Mouse (Mus musculus) heart, adult 2 months (tissue): ENCODE measurements at regions not wholly inside any gene's neighbourhood (a gene's known extent, or its start where the extent isn't known, plus 50 kb on each side); places are given as distances from the start of the nearest gene placed in this dataset.

Source experiments
- DNase-seq, 2 experiments: peaks; one replicate each; pipeline ENCODE4 v3.0.0; 2021
- H3K27ac ChIP-seq: fragments of 200-600 bp; 2 replicates; pipeline ENCODE4 v1.8.1; 2022
- H3K27me3 ChIP-seq: fragments of 200-500 bp; 2 replicates; pipeline ENCODE4 v1.6.1; 2012; ENCODE audit warnings: mild to moderate bottlenecking, low read length, inconsistent platforms, mixed read lengths; ENCODE audit not compliant: control insufficient read depth, insufficient read depth
- H3K36me3 ChIP-seq: fragments of 200-500 bp; 2 replicates; pipeline ENCODE4 v1.6.1; 2012; ENCODE audit warnings: low read length, inconsistent platforms; ENCODE audit not compliant: control insufficient read depth, insufficient read depth
- H3K4me1 ChIP-seq: fragments of 200-500 bp; 2 replicates; pipeline ENCODE4 v1.6.1; 2011; ENCODE audit warnings: low read length; ENCODE audit not compliant: control insufficient read depth, insufficient read depth
- H3K4me3 ChIP-seq: fragments of 200-600 bp; 2 replicates; pipeline ENCODE4 v1.8.1; 2022
- H3K79me2 ChIP-seq: fragments of 200-500 bp; replicated peaks from 2 replicates; pipeline ENCODE4 v1.6.1; 2012; ENCODE audit warnings: mild to moderate bottlenecking, inconsistent platforms, low read length, moderate library complexity, mixed read lengths; ENCODE audit not compliant: control insufficient read depth, insufficient read depth
- H3K9ac ChIP-seq: fragments of 200-500 bp; 2 replicates; pipeline ENCODE4 v1.6.1; 2012; ENCODE audit warnings: low read depth, mild to moderate bottlenecking, control low read depth, inconsistent platforms, low read length, mixed read lengths
- CTCF ChIP-seq: fragments of 200-600 bp; IDR thresholded peaks from 2 replicates; pipeline ENCODE4 v1.8.1; 2022; ENCODE audit warnings: antibody characterized with exemption, mild to moderate bottlenecking, moderate library complexity
- EP300 ChIP-seq: fragments of 200-500 bp; IDR thresholded peaks from 2 replicates; pipeline ENCODE4 v1.6.1; 2011; ENCODE audit warnings: low read depth, low read length, control low read depth; ENCODE audit not compliant: insufficient read depth
- POLR2A ChIP-seq: fragments of 200-500 bp; IDR thresholded peaks from 2 replicates; pipeline ENCODE4 v1.6.1; 2011; ENCODE audit warnings: mild to moderate bottlenecking, low read depth, low read length, control low read depth; ENCODE audit not compliant: insufficient read depth
- WGBS: fragments of 180-500 bp; shearing (Covaris S2); methylation state at CpG from one replicate; pipeline ENCODE4 v1.1.7; 2018; 5-methylcytosine and 5-hydroxymethylcytosine counted together
- intact Hi-C: fragments of 180-260 bp; cut with DNase I; formaldehyde crosslinking; loops from one replicate; pipeline ENCODE4 v1.15.1; 2025

DNA sequence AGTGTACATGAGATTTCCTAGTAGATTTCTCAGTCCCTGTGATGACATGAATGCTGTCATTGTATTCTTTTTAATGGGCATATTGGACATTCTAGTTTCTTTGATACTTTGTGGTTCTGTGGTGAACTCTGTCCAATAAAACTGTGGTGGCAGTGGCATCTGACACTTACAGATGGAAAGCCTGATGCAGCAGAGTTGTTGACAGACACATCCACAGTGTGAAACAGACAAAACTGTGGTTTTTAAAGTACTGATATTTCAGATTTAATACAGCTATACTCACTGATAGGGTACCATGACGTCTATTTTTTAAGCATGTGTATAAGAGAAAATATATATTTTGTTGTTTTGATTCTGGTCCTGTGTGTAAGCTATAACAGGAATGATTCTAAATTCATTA, 818.0 kb downstream of the Trim52 start:
- Histone ChIP-seq H3K4me1 (no peaks in the 10 kb centered on the region), H3K79me2 (no peaks in the 10 kb centered on the region), H3K4me3 (no peak overlapping the region), H3K36me3 (no peaks in the 10 kb centered on the region), H3K27ac (no peak overlapping the region), H3K27me3 (no peaks in the 10 kb centered on the region), H3K9ac (no peak overlapping the region)
- no peak for TF ChIP-seq EP300
- no peak for TF ChIP-seq POLR2A
- no peak for TF ChIP-seq CTCF
- no peak for DNase-seq
- 57% methylated on average over 1 of the region's 1 CpGs for WGBS
- intact Hi-C loops: no loop called here

GRCm38 (mm10) chr14:106924443-106924842, 818.4 kb downstream of the Trim52 start:
- intact Hi-C loops: no loop called here
- TF ChIP-seq EP300 (no peak), CTCF (no peak), POLR2A (no peak)
- Histone ChIP-seq H3K27ac (no peak overlapping the region), H3K79me2 (no peaks in the 10 kb centered on the region), H3K4me3 (no peak overlapping the region), H3K36me3 (no peaks in the 10 kb centered on the region), H3K4me1 (no peaks in the 10 kb centered on the region), H3K9ac (no peak overlapping the region), H3K27me3 (no peaks in the 10 kb centered on the region)
- DNase-seq: no peak
- WGBS: 73% methylated on average over 3 of the region's 3 CpGs

DNA sequence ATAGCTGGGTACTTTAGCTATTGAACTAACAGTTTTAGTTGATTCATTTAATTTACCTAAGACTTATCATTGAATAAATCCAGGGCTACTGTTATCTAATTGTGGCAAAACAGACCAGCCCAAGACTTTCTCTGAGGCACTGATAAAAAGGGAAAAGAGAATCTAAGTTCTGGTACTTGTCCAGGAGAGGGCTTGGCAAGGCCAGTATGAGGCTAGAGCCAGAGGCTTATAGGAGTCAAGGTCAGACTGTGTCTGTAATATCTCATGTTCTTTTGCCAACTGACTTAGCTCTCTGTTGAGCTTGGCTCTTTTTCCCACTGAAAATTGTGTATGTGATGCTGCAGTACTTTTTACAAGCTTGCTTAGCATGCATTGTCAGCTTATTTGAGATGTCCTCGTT, 839.3 kb downstream of the Trim52 start:
- 52% methylated on average over 1 of the region's 1 CpGs for WGBS
- Histone ChIP-seq H3K4me1 (no peaks in the 10 kb centered on the region), H3K79me2 (no peaks in the 10 kb centered on the region), H3K27ac (no peak overlapping the region), H3K4me3 (no peak overlapping the region), H3K9ac (no peak overlapping the region), H3K36me3 (no peaks in the 10 kb centered on the region), H3K27me3 (no peaks in the 10 kb centered on the region)
- TF ChIP-seq CTCF (peak; percentile 23), EP300 (no peak)
- intact Hi-C loops: no loop called here
- peak in 1 of 2 experiments; percentile 3 for DNase-seq

- intact Hi-C loops: no loop called here
- TF ChIP-seq POLR2A: no peak
- no peak for TF ChIP-seq EP300
- no peak for TF ChIP-seq CTCF
- no peaks in the 10 kb centered on the region for H3K27me3 ChIP-seq
- H3K4me3 ChIP-seq: no peak overlapping the region
- no peak overlapping the region for H3K9ac ChIP-seq
- H3K79me2 ChIP-seq: no peaks in the 10 kb centered on the region
- WGBS: 30% methylated on average over 1 of the region's 1 CpGs
- no peak for DNase-seq
- no peaks in the 10 kb centered on the region for H3K4me1 ChIP-seq
- no peaks in the 10 kb centered on the region for H3K36me3 ChIP-seq
- H3K27ac ChIP-seq: no peak overlapping the region
Measured at GRCm38 (mm10) chr14:106977958-106978357, 872.0 kb downstream of the Trim52 start.

DNA sequence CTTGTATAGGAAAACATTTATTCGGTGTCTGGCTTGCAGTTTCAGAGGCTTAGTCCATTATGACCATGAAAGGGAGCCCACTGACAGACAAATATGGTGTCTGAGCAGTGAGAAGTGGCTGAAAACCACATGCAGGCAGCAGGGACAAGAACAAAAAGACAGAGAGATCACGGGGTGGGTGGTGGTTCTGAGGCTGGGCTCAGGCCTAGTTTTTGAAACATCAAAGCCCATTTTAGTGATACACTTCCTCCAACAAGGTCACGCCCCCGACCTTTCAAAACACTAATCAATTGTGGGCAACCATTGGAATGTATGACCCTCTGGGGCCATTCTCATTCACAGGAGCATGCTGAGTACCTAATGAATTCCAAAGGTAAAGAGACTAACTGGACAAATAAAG, 874.8 kb downstream of the Trim52 start:
- no peak for DNase-seq
- Histone ChIP-seq H3K27ac (no peak overlapping the region), H3K36me3 (no peaks in the 10 kb centered on the region), H3K79me2 (no peaks in the 10 kb centered on the region), H3K4me1 (no peaks in the 10 kb centered on the region), H3K27me3 (no peaks in the 10 kb centered on the region), H3K9ac (no peak overlapping the region), H3K4me3 (no peak overlapping the region)
- intact Hi-C loops: no loop called here
- TF ChIP-seq EP300 (no peak), CTCF (no peak), POLR2A (no peak)
- WGBS: 63% methylated on average over 4 of the region's 4 CpGs

GRCm38 (mm10) chr14:106997565-106998279, 891.7 kb downstream of the Trim52 start:
- no peak for DNase-seq
- no peak for TF ChIP-seq CTCF
- no peak for TF ChIP-seq EP300
- TF ChIP-seq POLR2A: no peak
- H3K27ac ChIP-seq: no peak overlapping the region
- no peaks in the 10 kb centered on the region for H3K4me1 ChIP-seq
- WGBS: 80% methylated on average over 4 of the region's 4 CpGs
- no peak overlapping the region for H3K4me3 ChIP-seq
- H3K36me3 ChIP-seq: no peaks in the 10 kb centered on the region
- no peaks in the 10 kb centered on the region for H3K79me2 ChIP-seq
- no peaks in the 10 kb centered on the region for H3K27me3 ChIP-seq
- H3K9ac ChIP-seq: no peak overlapping the region
- intact Hi-C loops: no loop called here
